Mouse (Mus musculus) liver, embryonic 14.5 days (tissue): Measurements from ENCODE around the gene Srcap. TPM values are rescaled to one million over a fixed set of nuclear protein-coding genes. Genes with fewer than 3 reads are reported as not detected.

ENCODE experiments used
- ATAC-seq: fragments of 200-750 bp; cut with Nextera tagmentation; 2 replicates; pipeline ENCODE4 v1.8.0; 2017; ENCODE audit warnings: moderate number of reproducible peaks, mild to moderate bottlenecking, moderate library complexity; ENCODE audit not compliant: insufficient read depth
- DNase-seq, 3 experiments: peaks; one replicate each; pipeline ENCODE4 v3.0.0-alpha.2; 2012 to 2013; ENCODE audit warnings: low read depth in 3 of 3, low spot score in 3 of 3
- H3K27ac ChIP-seq: fragments of 300-500 bp; sonication (generic); 2 replicates; pipeline ENCODE4 v1.5.1; 2014; ENCODE audit warnings: moderate library complexity, mild to moderate bottlenecking, control low read depth, inconsistent platforms
- H3K27me3 ChIP-seq: fragments of 300-500 bp; sonication (generic); 2 replicates; pipeline ENCODE4 v1.6.1; 2014; ENCODE audit warnings: mild to moderate bottlenecking, low read length, moderate library complexity; ENCODE audit not compliant: control insufficient read depth, insufficient read depth
- H3K36me3 ChIP-seq: fragments of 300-500 bp; sonication (generic); replicated peaks from 2 replicates; pipeline ENCODE4 v1.6.1; 2014; ENCODE audit warnings: low read depth; ENCODE audit not compliant: control insufficient read depth, insufficient read depth
- H3K4me1 ChIP-seq, 2 experiments: fragments of 200-500 bp in 1 of 2; fragments of 300-500 bp in 1 of 2; sonication (generic) in 1 of 2; replicated peaks; 2 replicates each; pipeline ENCODE4 v1.6.1; 2012 to 2014; ENCODE audit warnings: antibody characterized with exemption in 1 of 2, inconsistent platforms in 1 of 2, low read length in 1 of 2; ENCODE audit not compliant: control insufficient read depth in 2 of 2, insufficient read depth in 2 of 2
- H3K4me2 ChIP-seq: fragments of 300-500 bp; sonication (generic); 2 replicates; pipeline ENCODE4 v1.6.1; 2014; ENCODE audit warnings: low read depth, mild to moderate bottlenecking, control low read depth, moderate library complexity
- H3K4me3 ChIP-seq, 2 experiments: fragments of 200-500 bp in 1 of 2; fragments of 300-500 bp in 1 of 2; sonication (generic) in 1 of 2; 2 replicates each; pipeline ENCODE4 v1.5.1; 2012 to 2014; ENCODE audit warnings: low read depth in 2 of 2, low read length in 2 of 2, mild to moderate bottlenecking in 2 of 2, control low read depth in 1 of 2, inconsistent platforms in 1 of 2, moderate library complexity in 1 of 2; ENCODE audit not compliant: insufficient read depth in 1 of 2
- H3K9ac ChIP-seq: fragments of 300-500 bp; sonication (generic); replicated peaks from 2 replicates; pipeline ENCODE4 v1.6.1; 2014; ENCODE audit warnings: mild to moderate bottlenecking, control low read depth, moderate library complexity
- H3K9me3 ChIP-seq: fragments of 300-500 bp; sonication (generic); 2 replicates; pipeline ENCODE4 v1.6.1; 2016; ENCODE audit warnings: low read length, mixed read lengths; ENCODE audit not compliant: control insufficient read depth
- CTCF ChIP-seq: IDR thresholded peaks from 2 replicates; pipeline ENCODE4 v1.5.1; 2016; ENCODE audit warnings: antibody characterized with exemption, low read depth, control low read depth
- EP300 ChIP-seq: IDR thresholded peaks from 2 replicates; pipeline ENCODE4 v1.6.1; 2016; ENCODE audit warnings: antibody characterized with exemption, low read depth
- WGBS: fragments of 180-500 bp; shearing (Covaris S2); extraction: QIAGEN DNeasy Blood & Tissue Kit; methylation state at CpG from one replicate; pipeline ENCODE4 v1.1.7; 2014; ENCODE audit not compliant: insufficient replicate concordance; 5-methylcytosine and 5-hydroxymethylcytosine counted together
- polyA plus RNA-seq, 2 experiments: library from polyadenylated mRNA; depleted of rRNA in 1 of 2; stranded (reverse) in 1 of 2; unstranded in 1 of 2; fragments of >200 nt; fragmentation: Nextera tagmentation in 1 of 2; extraction: Ambion mirVana in 1 of 2; gene quantifications; 2 replicates each; pipeline versions ENCODE4 v1.2.1 to v1.2.3; 2012 to 2014

Gene Srcap
- polyA plus RNA-seq, 2 experiments = 3.7 to 10.3 TPM

DNA sequence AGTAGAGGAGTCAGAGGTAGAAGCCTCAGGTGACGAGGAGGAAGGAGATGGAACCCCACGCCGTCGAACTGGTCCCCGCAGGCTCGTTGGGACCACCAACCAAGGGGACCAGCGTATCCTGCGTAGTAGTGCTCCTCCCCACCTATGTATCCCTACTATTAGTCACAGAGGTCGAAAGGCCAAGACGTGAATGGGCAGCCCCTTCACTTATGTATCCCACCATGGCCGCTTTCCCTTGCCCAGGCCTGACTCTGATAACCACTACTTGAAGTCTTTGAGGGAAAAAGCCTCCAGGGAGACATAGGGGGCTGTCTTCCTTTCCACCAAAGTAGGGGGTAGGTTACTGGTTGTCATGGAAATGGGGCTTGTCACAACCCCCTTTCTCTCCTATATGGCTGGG is 48.8 kb downstream of the Srcap start:
- Histone ChIP-seq H3K9me3 (no peaks in the 10 kb centered on the region), H3K27me3 (no peaks in the 10 kb centered on the region), H3K4me2 (no peak overlapping the region), H3K36me3 (peaks cover 54% of the 10 kb centered on the region), H3K9ac (no peak overlapping the region), H3K27ac (no peak overlapping the region), H3K4me1 (no peaks in the 10 kb centered on the region), H3K4me3 (no peak overlapping the region)
- DNase-seq (no peak), ATAC-seq (no peak)
- WGBS = 87% methylated on average over 11 of the region's 11 CpGs
- no peak for TF ChIP-seq CTCF
- TF ChIP-seq EP300 = no peak

DNA sequence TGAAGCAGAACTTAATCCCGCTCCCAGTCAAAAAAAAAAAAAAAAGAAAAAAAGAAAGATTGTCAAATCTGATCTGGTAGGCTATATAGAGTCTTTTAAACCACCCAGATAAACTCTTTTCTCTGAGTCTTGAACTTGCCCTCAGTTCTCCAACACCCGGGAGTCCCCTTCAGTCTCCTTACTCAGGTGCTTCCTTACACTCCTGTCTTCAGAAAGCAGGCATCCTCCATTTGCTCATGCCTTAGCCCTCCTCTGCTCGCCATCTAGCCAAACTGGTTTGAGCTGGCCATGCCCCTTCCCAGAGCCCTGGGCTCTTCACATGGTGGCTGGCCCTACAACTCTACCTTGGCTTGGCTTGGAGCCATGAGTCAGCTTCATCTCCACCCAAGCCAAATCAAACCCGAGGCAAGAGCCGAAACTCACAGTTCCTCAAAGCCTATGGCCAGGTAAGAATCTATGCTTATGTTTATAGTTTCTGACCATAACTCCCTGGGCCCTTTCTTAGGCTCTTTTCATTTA is 49.6 kb downstream of the Srcap start, which contains the start of gene Tmem265:
Gene Tmem265 (plus strand): TSS at position 51 of the 519 bp plus-strand sequence.
- TF ChIP-seq CTCF = no peak
- TF ChIP-seq EP300 = no peak
- H3K4me3 ChIP-seq = no peak within 1 kb of the TSS
- no peak within 1 kb of the TSS for H3K9ac ChIP-seq
- no peak for ATAC-seq
- no peaks in the 10 kb centered on the region for H3K27me3 ChIP-seq
- WGBS = 76% methylated on average over 5 of the region's 5 CpGs
- no peak within 1 kb of the TSS for H3K4me2 ChIP-seq
- peaks cover 52% of the 10 kb centered on the region for H3K36me3 ChIP-seq
- no peaks in the 10 kb centered on the region for H3K4me1 ChIP-seq
- no peaks in the 10 kb centered on the region for H3K9me3 ChIP-seq
- no peak within 1 kb of the TSS for H3K27ac ChIP-seq
- no peak for DNase-seq

DNA sequence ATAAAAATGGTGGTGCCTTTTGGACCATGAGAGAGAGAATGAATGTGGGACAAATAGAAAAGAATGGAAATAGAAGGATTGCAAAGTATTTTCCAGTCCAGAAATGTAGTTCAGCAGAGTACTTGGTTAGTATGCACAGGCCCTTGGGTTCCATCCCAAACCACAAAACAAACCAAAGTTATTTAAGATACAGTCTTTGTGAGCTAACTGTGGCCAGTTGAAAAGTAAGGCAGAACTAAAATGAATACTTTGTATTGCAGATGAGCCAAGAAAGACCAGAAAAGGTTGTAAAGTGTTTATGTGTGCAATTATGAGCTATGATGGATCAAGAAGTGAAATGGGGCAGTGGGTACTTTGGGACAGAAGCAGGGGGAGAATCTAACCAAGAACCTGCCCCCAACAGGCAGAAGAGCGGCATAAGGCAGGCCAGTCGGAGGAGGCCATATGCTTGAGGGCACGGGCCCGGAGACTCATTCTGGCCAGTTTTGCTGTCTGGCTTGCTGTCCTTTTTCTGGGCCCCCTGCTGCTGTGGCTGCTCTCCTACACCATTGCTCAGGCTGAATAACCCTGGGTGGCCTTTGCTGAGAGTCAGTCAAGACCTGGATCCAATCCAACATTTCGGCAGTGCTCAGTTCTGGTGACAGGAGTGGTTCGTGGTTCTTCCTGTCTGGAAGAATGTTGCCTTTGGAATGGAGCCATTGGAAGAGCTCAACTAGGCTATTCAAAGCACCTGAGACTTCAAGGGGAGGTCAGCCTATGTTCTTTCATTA is 52.8 kb downstream of the Srcap start:
- peaks cover 37% of the 10 kb centered on the region for H3K36me3 ChIP-seq
- TF ChIP-seq EP300 (no peak), CTCF (0 out of 2 replicates have a peak, but pooled peaks have one; percentile 14)
- no peak overlapping the region for H3K4me2 ChIP-seq
- no peak overlapping the region for H3K4me3 ChIP-seq
- DNase-seq (no peak), ATAC-seq (no peak)
- no peak overlapping the region for H3K9ac ChIP-seq
- H3K9me3 ChIP-seq = no peaks in the 10 kb centered on the region
- WGBS = 85% methylated on average over 6 of the region's 6 CpGs
- no peak overlapping the region for H3K27ac ChIP-seq
- H3K4me1 ChIP-seq = no peaks in the 10 kb centered on the region
- H3K27me3 ChIP-seq = no peaks in the 10 kb centered on the region

DNA sequence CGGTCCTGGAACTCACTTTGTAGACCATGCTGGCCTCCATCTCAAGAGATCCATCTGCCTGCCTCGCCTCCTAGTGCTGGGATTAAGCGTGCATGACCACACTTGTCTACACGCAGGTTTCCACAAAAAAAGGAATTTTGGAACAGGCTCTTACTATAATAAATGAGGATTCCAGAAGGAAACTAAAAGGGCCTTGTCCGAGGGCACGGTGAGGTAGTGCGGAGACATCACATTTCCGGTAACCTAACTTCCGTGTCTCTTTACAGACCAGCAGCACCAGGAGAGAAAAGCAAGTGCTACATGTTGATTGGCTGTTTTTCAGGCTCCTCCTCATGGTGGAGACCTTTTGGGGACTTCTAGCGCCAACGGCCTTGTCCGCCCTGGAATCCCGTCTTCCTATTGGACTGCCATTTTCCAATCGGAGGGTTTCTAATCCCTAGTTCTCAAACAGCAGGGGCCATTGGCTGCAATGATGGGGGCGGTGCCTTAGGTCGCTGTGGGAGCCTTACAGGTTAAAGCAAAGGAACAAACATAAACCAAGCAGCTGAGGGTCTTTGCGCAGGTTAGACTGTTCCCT is 61.2 kb downstream of the Srcap start, which contains the start of gene Phkg2:
Gene Phkg2 (plus strand): TSS at position 446 of the 577 bp plus-strand sequence.
- H3K27me3 ChIP-seq = no peaks in the 10 kb centered on the region
- peak; percentile 98 to 99 (median 98) for DNase-seq
- H3K4me3 ChIP-seq = peak within 1 kb of the TSS; percentile 90 to 92
- ATAC-seq = peak; percentile 98
- peak within 1 kb of the TSS; percentile 55 for H3K27ac ChIP-seq
- H3K9me3 ChIP-seq = no peaks in the 10 kb centered on the region
- H3K4me1 ChIP-seq = peaks cover 8 to 11% of the 10 kb centered on the region in 2 experiments
- H3K4me2 ChIP-seq = peak within 1 kb of the TSS; percentile 96
- no peak for TF ChIP-seq CTCF
- TF ChIP-seq EP300 = no peak
- WGBS = under 1% methylated on average over 17 of the region's 17 CpGs
- peak within 1 kb of the TSS; percentile 95 for H3K9ac ChIP-seq
- no peaks in the 10 kb centered on the region for H3K36me3 ChIP-seq

DNA sequence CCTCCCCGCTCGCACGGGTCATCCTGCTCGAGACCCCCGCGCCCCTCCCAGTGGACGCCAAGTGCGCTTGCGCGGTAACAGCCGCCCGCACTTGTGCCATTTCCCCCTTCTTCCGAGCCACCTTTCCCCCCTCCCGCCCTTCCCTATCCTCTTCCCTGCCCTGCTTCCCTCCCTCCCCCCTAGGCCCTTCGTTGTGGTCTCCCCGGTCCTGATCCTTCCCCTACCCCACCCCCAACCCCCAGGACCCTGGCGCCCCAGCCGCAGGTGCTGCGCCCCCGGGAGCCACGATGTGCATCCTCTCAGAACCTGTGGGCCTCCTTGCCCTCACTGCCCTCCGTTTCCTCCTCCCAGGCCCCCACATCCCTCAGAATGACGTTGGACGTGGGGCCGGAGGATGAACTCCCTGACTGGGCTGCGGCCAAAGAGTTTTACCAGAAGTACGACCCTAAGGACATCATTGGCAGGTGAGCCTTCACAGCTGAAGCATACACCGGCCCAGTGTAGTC is 61.8 kb downstream of the Srcap start:
- WGBS = under 1% methylated on average over 21 of the region's 28 CpGs
- H3K4me3 ChIP-seq = peak overlapping the region; percentile 90 to 92
- DNase-seq = no peak
- peak; percentile 33 for ATAC-seq
- peak overlapping the region; percentile 95 for H3K9ac ChIP-seq
- H3K36me3 ChIP-seq = no peaks in the 10 kb centered on the region
- peaks cover 8 to 11% of the 10 kb centered on the region in 2 experiments for H3K4me1 ChIP-seq
- peak overlapping the region; percentile 55 for H3K27ac ChIP-seq
- H3K27me3 ChIP-seq = no peaks in the 10 kb centered on the region
- TF ChIP-seq EP300 (no peak), CTCF (no peak)
- no peaks in the 10 kb centered on the region for H3K9me3 ChIP-seq
- H3K4me2 ChIP-seq = peak overlapping the region; percentile 96
